Mouse (Mus musculus): ENCODE measurements at regions not wholly inside any gene's neighbourhood (a gene's known extent, or its start where the extent isn't known, plus 50 kb on each side); places are given as distances from the start of the nearest gene placed in this dataset.
A peak's percentile ranks its signal among the peaks of the same experiment; 100 is the strongest.

GRCm38 (mm10) chr1:52397460-52397859 is 103.0 kb downstream of the Nab1 start:
- Histone ChIP-seq H3K4me3 (replicated peaks) (no peak overlapping the region), H3K36me3 (no peaks in the 10 kb centered on the region), H3K9me3 (no peaks in the 10 kb centered on the region), H3K4me1 (replicated peaks) (no peaks in the 10 kb centered on the region), H3K27ac (no peak overlapping the region), H3K4me2 (replicated peaks) (no peak overlapping the region), H3K9ac (no peak overlapping the region), H3K27me3 (replicated peaks) (no peaks in the 10 kb centered on the region)
- ATAC-seq = no peak
- 23% methylated on average over 3 of the region's 3 CpGs for WGBS

GRCm38 (mm10) chr1:52392933-52393332 is 107.5 kb downstream of the Nab1 start:
- Histone ChIP-seq H3K4me3 (replicated peaks) (no peak overlapping the region), H3K4me1 (replicated peaks) (no peaks in the 10 kb centered on the region), H3K27ac (no peak overlapping the region), H3K9ac (no peak overlapping the region), H3K27me3 (replicated peaks) (no peaks in the 10 kb centered on the region), H3K4me2 (replicated peaks) (no peak overlapping the region), H3K9me3 (no peaks in the 10 kb centered on the region), H3K36me3 (no peaks in the 10 kb centered on the region)
- 42% methylated on average over 2 of the region's 2 CpGs for WGBS
- ATAC-seq = no peak

DNA sequence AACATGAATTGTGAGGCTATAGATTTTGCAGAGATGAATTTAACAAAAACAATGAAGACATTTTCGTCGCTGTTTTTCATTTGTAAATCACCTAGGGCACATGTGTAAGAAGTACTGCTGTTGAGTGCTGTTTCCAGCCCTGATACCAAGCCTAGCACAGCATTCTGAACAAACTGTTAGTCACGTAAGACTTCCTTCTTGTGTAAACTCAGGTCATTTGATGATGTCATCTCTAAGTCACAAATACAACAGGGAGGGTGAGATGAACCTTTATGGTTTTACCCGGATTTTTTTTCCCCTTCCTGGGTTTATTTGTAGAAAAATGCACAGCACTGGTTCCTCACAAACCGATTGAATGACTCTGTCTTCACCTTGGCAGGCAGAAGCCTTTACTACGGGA is 111.6 kb downstream of the Nab1 start:
- Histone ChIP-seq H3K36me3 (no peaks in the 10 kb centered on the region), H3K27me3 (replicated peaks) (no peaks in the 10 kb centered on the region), H3K4me1 (replicated peaks) (no peaks in the 10 kb centered on the region), H3K27ac (no peak overlapping the region), H3K4me2 (replicated peaks) (no peak overlapping the region), H3K4me3 (replicated peaks) (no peak overlapping the region), H3K9ac (no peak overlapping the region), H3K9me3 (no peaks in the 10 kb centered on the region)
- ATAC-seq = no peak
- WGBS = 69% methylated on average over 6 of the region's 6 CpGs

- H3K4me1 ChIP-seq (replicated peaks) = no peaks in the 10 kb centered on the region
- no peak overlapping the region for H3K4me3 ChIP-seq (replicated peaks)
- no peak overlapping the region for H3K4me2 ChIP-seq (replicated peaks)
- no peaks in the 10 kb centered on the region for H3K9me3 ChIP-seq
- ATAC-seq = no peak
- no peaks in the 10 kb centered on the region for H3K27me3 ChIP-seq (replicated peaks)
- 64% methylated on average over 6 of the region's 6 CpGs for WGBS
- no peak overlapping the region for H3K27ac ChIP-seq
- H3K9ac ChIP-seq = no peak overlapping the region
- H3K36me3 ChIP-seq = no peaks in the 10 kb centered on the region
Observed at GRCm38 (mm10) chr1:52388118-52388517, 112.4 kb downstream of the Nab1 start.

- H3K27me3 ChIP-seq (replicated peaks) = no peaks in the 10 kb centered on the region
- H3K4me1 ChIP-seq (replicated peaks) = no peaks in the 10 kb centered on the region
- WGBS = 81% methylated on average over 3 of the region's 3 CpGs
- no peak for ATAC-seq
- no peak overlapping the region for H3K4me2 ChIP-seq (replicated peaks)
- no peak overlapping the region for H3K4me3 ChIP-seq (replicated peaks)
- H3K36me3 ChIP-seq = no peaks in the 10 kb centered on the region
- H3K27ac ChIP-seq = no peak overlapping the region
- H3K9me3 ChIP-seq = no peaks in the 10 kb centered on the region
- no peak overlapping the region for H3K9ac ChIP-seq
Observed at GRCm38 (mm10) chr1:52387062-52387461, 113.4 kb downstream of the Nab1 start.

DNA sequence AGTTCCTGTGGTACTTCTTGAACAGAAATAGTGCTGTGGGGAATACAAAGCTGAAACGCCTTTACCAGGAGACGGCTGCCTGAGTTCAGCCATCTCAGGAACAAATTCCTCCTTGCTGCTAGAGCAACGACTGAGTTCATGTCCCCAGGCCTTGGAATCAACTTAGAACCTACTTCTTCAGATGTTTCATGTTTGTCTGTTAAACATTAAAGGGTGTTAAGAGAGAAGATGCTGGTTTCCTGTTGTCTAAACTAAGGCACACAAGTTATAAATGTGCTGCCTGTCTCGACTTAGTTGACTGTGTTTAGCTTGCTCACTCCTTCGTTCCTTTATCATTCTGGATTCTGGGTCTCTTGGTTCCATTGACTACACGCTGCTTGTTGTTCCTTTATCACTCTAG is 125.2 kb downstream of the Nab1 start:
- no peak for ATAC-seq
- Histone ChIP-seq H3K9ac (no peak overlapping the region), H3K4me2 (replicated peaks) (no peak overlapping the region), H3K4me3 (replicated peaks) (no peak overlapping the region), H3K27me3 (replicated peaks) (no peaks in the 10 kb centered on the region), H3K4me1 (replicated peaks) (no peaks in the 10 kb centered on the region), H3K36me3 (no peaks in the 10 kb centered on the region), H3K9me3 (no peaks in the 10 kb centered on the region), H3K27ac (no peak overlapping the region)
- WGBS = 78% methylated on average over 6 of the region's 6 CpGs

- H3K36me3 ChIP-seq = no peaks in the 10 kb centered on the region
- no peak overlapping the region for H3K9ac ChIP-seq
- H3K9me3 ChIP-seq = no peaks in the 10 kb centered on the region
- 89% methylated on average over 2 of the region's 2 CpGs for WGBS
- no peak for ATAC-seq
- no peaks in the 10 kb centered on the region for H3K27me3 ChIP-seq (replicated peaks)
- H3K4me2 ChIP-seq (replicated peaks) = no peak overlapping the region
- H3K27ac ChIP-seq = no peak overlapping the region
- H3K4me1 ChIP-seq (replicated peaks) = no peaks in the 10 kb centered on the region
- H3K4me3 ChIP-seq (replicated peaks) = no peak overlapping the region
Observed at GRCm38 (mm10) chr1:52374666-52375065, 125.8 kb downstream of the Nab1 start.

GRCm38 (mm10) chr1:52373817-52374216 is 126.7 kb downstream of the Nab1 start:
- no peaks in the 10 kb centered on the region for H3K4me1 ChIP-seq (replicated peaks)
- WGBS = 80% methylated on average over 2 of the region's 2 CpGs
- no peak overlapping the region for H3K9ac ChIP-seq
- ATAC-seq = no peak
- no peaks in the 10 kb centered on the region for H3K9me3 ChIP-seq
- H3K36me3 ChIP-seq = no peaks in the 10 kb centered on the region
- H3K27me3 ChIP-seq (replicated peaks) = no peaks in the 10 kb centered on the region
- no peak overlapping the region for H3K4me3 ChIP-seq (replicated peaks)
- no peak overlapping the region for H3K27ac ChIP-seq
- no peak overlapping the region for H3K4me2 ChIP-seq (replicated peaks)

DNA sequence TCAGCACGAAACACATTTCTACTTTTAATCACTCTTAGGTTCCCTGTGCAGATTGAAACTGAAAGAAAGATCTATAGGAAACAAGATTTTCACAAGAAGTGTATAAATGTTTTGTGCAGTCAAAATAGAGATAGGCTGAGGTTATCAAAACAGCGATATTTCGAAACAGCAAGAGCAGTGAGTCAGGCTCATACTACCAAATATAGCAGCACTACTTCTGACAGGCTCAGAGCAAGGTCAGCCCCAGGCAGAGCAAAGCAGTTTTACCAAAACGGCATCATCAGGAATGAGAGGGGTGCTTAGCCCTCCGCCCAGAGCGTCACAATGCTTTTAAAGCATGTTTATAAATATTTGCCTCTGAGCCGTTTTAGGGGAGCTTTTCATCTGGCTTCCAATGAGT is 133.4 kb upstream of the Gls start:
- Histone ChIP-seq H3K4me2 (replicated peaks) (no peak overlapping the region), H3K4me3 (replicated peaks) (no peak overlapping the region), H3K27ac (no peak overlapping the region), H3K9me3 (no peaks in the 10 kb centered on the region), H3K27me3 (replicated peaks) (no peaks in the 10 kb centered on the region), H3K9ac (no peak overlapping the region), H3K36me3 (no peaks in the 10 kb centered on the region), H3K4me1 (replicated peaks) (no peaks in the 10 kb centered on the region)
- no peak for ATAC-seq
- WGBS = 60% methylated on average over 7 of the region's 7 CpGs

DNA sequence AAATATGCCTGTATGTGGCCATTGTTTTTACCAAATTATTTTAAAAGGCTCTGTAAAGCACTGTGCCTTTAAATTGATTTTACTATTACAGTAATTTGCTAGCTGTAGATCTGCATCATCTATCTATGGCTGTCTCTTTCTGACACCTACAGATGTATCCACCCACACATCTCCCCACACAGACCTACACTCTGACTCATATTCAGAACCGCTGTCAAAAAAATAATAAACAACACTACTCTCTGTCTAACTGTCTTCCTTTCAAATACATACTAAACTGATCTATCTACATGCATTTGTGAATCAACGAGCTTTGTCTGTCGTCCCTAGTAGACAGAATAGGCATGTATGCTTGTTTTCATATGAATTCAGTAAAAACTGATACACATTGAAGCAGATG is 130.6 kb upstream of the Gls start:
- H3K4me3 ChIP-seq (replicated peaks) = no peak overlapping the region
- H3K9me3 ChIP-seq = no peaks in the 10 kb centered on the region
- no peak overlapping the region for H3K9ac ChIP-seq
- H3K27me3 ChIP-seq (replicated peaks) = no peaks in the 10 kb centered on the region
- H3K4me1 ChIP-seq (replicated peaks) = no peaks in the 10 kb centered on the region
- H3K27ac ChIP-seq = no peak overlapping the region
- H3K36me3 ChIP-seq = no peaks in the 10 kb centered on the region
- ATAC-seq = no peak
- 79% methylated on average over 3 of the region's 3 CpGs for WGBS
- no peak overlapping the region for H3K4me2 ChIP-seq (replicated peaks)

GRCm38 (mm10) chr1:52362976-52363375 is 129.9 kb upstream of the Gls start:
- Histone ChIP-seq H3K27me3 (replicated peaks) (no peaks in the 10 kb centered on the region), H3K4me3 (replicated peaks) (no peak overlapping the region), H3K4me1 (replicated peaks) (no peaks in the 10 kb centered on the region), H3K9me3 (no peaks in the 10 kb centered on the region), H3K36me3 (no peaks in the 10 kb centered on the region), H3K9ac (no peak overlapping the region), H3K4me2 (replicated peaks) (no peak overlapping the region), H3K27ac (no peak overlapping the region)
- no peak for ATAC-seq

- H3K27me3 ChIP-seq (replicated peaks) = no peaks in the 10 kb centered on the region
- no peak overlapping the region for H3K9ac ChIP-seq
- H3K4me3 ChIP-seq (replicated peaks) = no peak overlapping the region
- no peak overlapping the region for H3K27ac ChIP-seq
- H3K36me3 ChIP-seq = no peaks in the 10 kb centered on the region
- H3K4me1 ChIP-seq (replicated peaks) = no peaks in the 10 kb centered on the region
- 81% methylated on average over 6 of the region's 6 CpGs for WGBS
- H3K4me2 ChIP-seq (replicated peaks) = no peak overlapping the region
- peak; percentile 49; the same call in 1 of the 2 replicates for ATAC-seq
- H3K9me3 ChIP-seq = no peaks in the 10 kb centered on the region
Observed at GRCm38 (mm10) chr1:52354041-52354582, 121.1 kb upstream of the Gls start.

GRCm38 (mm10) chr1:52342127-52342526 is 109.1 kb upstream of the Gls start:
- 86% methylated on average over 2 of the region's 2 CpGs for WGBS
- H3K4me3 ChIP-seq (replicated peaks) = no peak overlapping the region
- H3K27me3 ChIP-seq (replicated peaks) = no peaks in the 10 kb centered on the region
- H3K27ac ChIP-seq = no peak overlapping the region
- no peaks in the 10 kb centered on the region for H3K9me3 ChIP-seq
- H3K4me2 ChIP-seq (replicated peaks) = no peak overlapping the region
- no peak overlapping the region for H3K9ac ChIP-seq
- H3K36me3 ChIP-seq = no peaks in the 10 kb centered on the region
- no peak for ATAC-seq
- H3K4me1 ChIP-seq (replicated peaks) = no peaks in the 10 kb centered on the region

DNA sequence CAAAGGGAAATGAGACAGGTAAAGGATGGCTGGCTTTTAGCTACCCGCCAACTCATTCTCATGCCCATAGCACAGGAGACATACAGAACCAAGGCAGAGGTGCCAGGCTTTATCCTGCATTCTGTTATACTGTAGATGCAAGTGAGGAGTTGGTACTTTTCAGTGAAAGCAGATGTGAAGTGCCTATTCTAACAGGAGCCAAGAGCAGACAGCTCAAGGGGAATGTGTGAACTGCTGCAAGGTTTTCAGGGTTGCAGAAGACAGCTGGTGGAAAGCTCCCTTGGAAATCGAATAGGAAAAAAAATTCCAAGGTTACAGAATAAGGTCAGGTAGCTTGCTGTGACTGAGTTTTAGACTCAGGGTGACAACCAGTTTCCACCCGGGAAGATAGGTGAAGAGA is 105.7 kb upstream of the Gls start:
- Histone ChIP-seq H3K36me3 (no peaks in the 10 kb centered on the region), H3K4me2 (replicated peaks) (no peak overlapping the region), H3K4me3 (replicated peaks) (no peak overlapping the region), H3K9ac (no peak overlapping the region), H3K4me1 (replicated peaks) (no peaks in the 10 kb centered on the region), H3K9me3 (no peaks in the 10 kb centered on the region), H3K27me3 (replicated peaks) (no peaks in the 10 kb centered on the region), H3K27ac (no peak overlapping the region)
- no peak for ATAC-seq
- WGBS = 80% methylated on average over 3 of the region's 3 CpGs
